Mouse (Mus musculus) kidney, embryonic 15.5 days (tissue): ENCODE measurements around the gene Igbp1. TPM values are rescaled to one million over a fixed set of nuclear protein-coding genes. Genes with fewer than 3 reads are reported as not detected.

Experiments used
- ATAC-seq: fragments of 200-750 bp; cut with Nextera tagmentation; replicated peaks from 2 replicates; pipeline ENCODE4 v1.8.0; 2017; ENCODE audit warnings: moderate TSS enrichment; ENCODE audit not compliant: low FRiP score
- H3K27ac ChIP-seq: fragments of 300-500 bp; sonication (generic); 2 replicates; pipeline ENCODE4 v1.5.1; 2015; ENCODE audit warnings: mild to moderate bottlenecking, inconsistent platforms
- H3K27me3 ChIP-seq: fragments of 300-500 bp; sonication (generic); 2 replicates; pipeline ENCODE4 v1.6.1; 2015; ENCODE audit warnings: inconsistent platforms
- H3K36me3 ChIP-seq: fragments of 300-500 bp; sonication (generic); 2 replicates; pipeline ENCODE4 v1.6.1; 2015; ENCODE audit warnings: inconsistent platforms
- H3K4me1 ChIP-seq: fragments of 300-500 bp; sonication (generic); 2 replicates; pipeline ENCODE4 v1.6.1; 2015; ENCODE audit warnings: inconsistent platforms
- H3K4me2 ChIP-seq: fragments of 300-500 bp; sonication (generic); 2 replicates; pipeline ENCODE4 v1.6.1; 2015; ENCODE audit warnings: moderate library complexity, mild to moderate bottlenecking, inconsistent platforms
- H3K4me3 ChIP-seq: fragments of 300-500 bp; sonication (generic); replicated peaks from 2 replicates; pipeline ENCODE4 v1.5.1; 2015; ENCODE audit warnings: mild to moderate bottlenecking, inconsistent platforms
- H3K9ac ChIP-seq: fragments of 300-500 bp; sonication (generic); 2 replicates; pipeline ENCODE4 v1.6.1; 2015; ENCODE audit warnings: mild to moderate bottlenecking, inconsistent platforms
- H3K9me3 ChIP-seq: fragments of 300-500 bp; sonication (generic); replicated peaks from 2 replicates; pipeline ENCODE4 v1.6.1; 2016; ENCODE audit warnings: inconsistent platforms
- WGBS: fragments of 180-500 bp; shearing (Covaris S2); methylation state at CpG from one replicate; pipeline ENCODE4 v1.1.7; 2015; ENCODE audit warnings: mixed read lengths; 5-methylcytosine and 5-hydroxymethylcytosine counted together
- polyA plus RNA-seq: library from polyadenylated mRNA; unstranded; fragments of >200 nt; fragmentation: Nextera tagmentation; extraction: Ambion mirVana; gene quantifications from 2 replicates; pipeline ENCODE4 v1.2.1, GENCODE M21; 2015

The Igbp1 gene
- polyA plus RNA-seq, 1 experiment from 2014 or later, result 39.9 TPM

- H3K27ac ChIP-seq, result no peak overlapping the region
- H3K4me2 ChIP-seq, result no peak overlapping the region
- no peaks in the 10 kb centered on the region for H3K4me1 ChIP-seq
- H3K27me3 ChIP-seq, result peaks cover 33% of the 10 kb centered on the region
- ATAC-seq, result no peak
- no peak overlapping the region for H3K4me3 ChIP-seq
- H3K9me3 ChIP-seq, result no peaks in the 10 kb centered on the region
- 0 out of 2 replicates have a peak, but pooled peaks cover 17% of the 10 kb centered on the region for H3K36me3 ChIP-seq
- WGBS, result 91% methylated on average over 6 of the region's 6 CpGs
- no peak overlapping the region for H3K9ac ChIP-seq
Observed at GRCm38 (mm10) chrX:100517626-100518025, 23.5 kb downstream of the Igbp1 start.

- Histone ChIP-seq H3K9ac (no peak overlapping the region), H3K4me2 (no peak overlapping the region), H3K9me3 (no peaks in the 10 kb centered on the region), H3K27ac (no peak overlapping the region), H3K4me1 (no peaks in the 10 kb centered on the region), H3K27me3 (peaks cover 34% of the 10 kb centered on the region), H3K36me3 (0 out of 2 replicates have a peak, but pooled peaks cover 17% of the 10 kb centered on the region), H3K4me3 (no peak overlapping the region)
- 81% methylated on average over 2 of the region's 2 CpGs for whole genome bisulfite sequencing
- ATAC-seq, result no peak
Observed at GRCm38 (mm10) chrX:100518532-100518931, 24.4 kb downstream of the Igbp1 start.

GRCm38 (mm10) chrX:100524471-100524870 lies 30.4 kb downstream of the Igbp1 start, which contains the start of gene Dgat2l6:
Gene Dgat2l6, plus strand, starts transcription at chrX:100524838.
- Histone ChIP-seq H3K27ac (no peak within 1 kb of the TSS), H3K36me3 (no peaks in the 10 kb centered on the region), H3K27me3 (peaks cover 44% of the 10 kb centered on the region), H3K4me1 (no peaks in the 10 kb centered on the region), H3K4me2 (no peak within 1 kb of the TSS), H3K4me3 (no peak within 1 kb of the TSS), H3K9ac (no peak within 1 kb of the TSS), H3K9me3 (no peaks in the 10 kb centered on the region)
- ATAC-seq, result no peak
- 88% methylated on average over 4 of the region's 4 CpGs for WGBS

- no peaks in the 10 kb centered on the region for H3K4me1 ChIP-seq
- no peak overlapping the region for H3K4me3 ChIP-seq
- no peak overlapping the region for H3K27ac ChIP-seq
- H3K36me3 ChIP-seq, result no peaks in the 10 kb centered on the region
- no peak for ATAC-seq
- no peak overlapping the region for H3K4me2 ChIP-seq
- peaks cover 30% of the 10 kb centered on the region for H3K27me3 ChIP-seq
- H3K9me3 ChIP-seq, result no peaks in the 10 kb centered on the region
- WGBS, result 73% methylated on average over 3 of the region's 3 CpGs
- H3K9ac ChIP-seq, result no peak overlapping the region
Observed at GRCm38 (mm10) chrX:100556026-100556425, 61.9 kb downstream of the Igbp1 start.

GRCm38 (mm10) chrX:100565696-100566095 lies 71.6 kb downstream of the Igbp1 start:
- Histone ChIP-seq H3K4me2 (no peak overlapping the region), H3K9me3 (no peaks in the 10 kb centered on the region), H3K4me1 (no peaks in the 10 kb centered on the region), H3K9ac (no peak overlapping the region), H3K4me3 (no peak overlapping the region), H3K27me3 (0 out of 2 replicates have a peak, but pooled peaks cover 6% of the 10 kb centered on the region), H3K27ac (no peak overlapping the region), H3K36me3 (no peaks in the 10 kb centered on the region)
- 89% methylated on average over 3 of the region's 3 CpGs for WGBS
- no peak for ATAC-seq

Other genes starting within 250 kb of the Igbp1 start
- gene Otud6a, start 65.3 kb upstream of the Igbp1 start, polyA plus RNA-seq, result 0.19 TPM in 1 of 2 replicates, not detected in the other
- gene Awat2, start 51.6 kb upstream of the Igbp1 start, polyA plus RNA-seq, result 0.47 and 0.69 TPM in 2 replicates
- gene Dgat2l6, start 30.5 kb downstream of the Igbp1 start, polyA plus RNA-seq, result not detected in 2 replicates
- not detected in 2 replicates for gene Awat1, start 78.0 kb downstream of the Igbp1 start, polyA plus RNA-seq
- not detected in 2 replicates for gene P2ry4, start 100.6 kb downstream of the Igbp1 start, polyA plus RNA-seq
- not detected in 2 replicates for gene Arr3, start 111.2 kb downstream of the Igbp1 start, polyA plus RNA-seq
- gene Kif4, start 131.4 kb downstream of the Igbp1 start, polyA plus RNA-seq, result 30.3 and 31.2 TPM in 2 replicates
- gene Pdzd11, start 132.3 kb downstream of the Igbp1 start, polyA plus RNA-seq, result 101 TPM in 2 replicates
- 2.1 and 3.3 TPM in 2 replicates for gene Gdpd2, start 235.6 kb downstream of the Igbp1 start, polyA plus RNA-seq